Mouse (Mus musculus): ENCODE measurements around the gene Oxsr1.
"Not testable (repeated sequence)": the region's sequence is repeated elsewhere in the genome, so short reads cannot be mapped to it uniquely, and the experiment has no call there.

Gene Oxsr1

GRCm38 (mm10) chr9:119268588-119269145 lies 53.6 kb downstream of the Oxsr1 start:
- peak; percentile 26 for DNase-seq

- DNase-seq = no peak
These were observed 54.1 kb downstream of the Oxsr1 start for GRCm38 (mm10) chr9:119268120-119268519.

GRCm38 (mm10) chr9:119266121-119266395 lies 56.2 kb downstream of the Oxsr1 start:
- DNase-seq = not testable (repeated sequence)

GRCm38 (mm10) chr9:119265373-119266120 lies 56.7 kb downstream of the Oxsr1 start:
- not testable (repeated sequence) for DNase-seq

GRCm38 (mm10) chr9:119263067-119263466 lies 59.2 kb downstream of the Oxsr1 start:
- DNase-seq = no peak

GRCm38 (mm10) chr9:119260825-119261224 lies 61.4 kb downstream of the Oxsr1 start:
- DNase-seq = no peak

- no peak for DNase-seq
These were observed 63.4 kb downstream of the Oxsr1 start for GRCm38 (mm10) chr9:119258785-119259184.

- no peak for DNase-seq
These were observed 64.1 kb downstream of the Oxsr1 start for GRCm38 (mm10) chr9:119258128-119258527.

GRCm38 (mm10) chr9:119256161-119256560 lies 66.1 kb downstream of the Oxsr1 start:
- DNase-seq = no peak

- DNase-seq = no peak
These were observed 67.1 kb downstream of the Oxsr1 start for GRCm38 (mm10) chr9:119255096-119255495.

GRCm38 (mm10) chr9:119254187-119254586 lies 68.0 kb downstream of the Oxsr1 start:
- no peak for DNase-seq

GRCm38 (mm10) chr9:119247996-119248395 lies 74.2 kb downstream of the Oxsr1 start:
- no peak for DNase-seq

GRCm38 (mm10) chr9:119246826-119247225 lies 75.4 kb downstream of the Oxsr1 start:
- no peak for DNase-seq

GRCm38 (mm10) chr9:119243981-119244380 lies 78.2 kb downstream of the Oxsr1 start:
- no peak for DNase-seq

GRCm38 (mm10) chr9:119241169-119241865 lies 80.9 kb downstream of the Oxsr1 start:
- no peak for DNase-seq

- peak; percentile 28 for DNase-seq
These were observed 81.8 kb downstream of the Oxsr1 start for GRCm38 (mm10) chr9:119240286-119240997.

- no peak for DNase-seq
These were observed 83.0 kb downstream of the Oxsr1 start for GRCm38 (mm10) chr9:119239274-119239673.

GRCm38 (mm10) chr9:119238796-119239195 lies 83.4 kb downstream of the Oxsr1 start:
- no peak for DNase-seq

- DNase-seq = no peak
These were observed 90.7 kb downstream of the Oxsr1 start for GRCm38 (mm10) chr9:119231552-119231951.

GRCm38 (mm10) chr9:119230829-119231228 lies 91.4 kb downstream of the Oxsr1 start:
- no peak for DNase-seq

GRCm38 (mm10) chr9:119220249-119220648 lies 102.0 kb downstream of the Oxsr1 start:
- no peak for DNase-seq

- DNase-seq = no peak
These were observed 102.6 kb downstream of the Oxsr1 start for GRCm38 (mm10) chr9:119219667-119220066.

- not testable (repeated sequence) for DNase-seq
These were observed 106.9 kb downstream of the Oxsr1 start for GRCm38 (mm10) chr9:119215341-119215740.

- no peak for DNase-seq
These were observed 107.6 kb downstream of the Oxsr1 start for GRCm38 (mm10) chr9:119214601-119215000.
